Mouse (Mus musculus): ENCODE measurements around the gene Rfx8.

Gene Rfx8

DNA sequence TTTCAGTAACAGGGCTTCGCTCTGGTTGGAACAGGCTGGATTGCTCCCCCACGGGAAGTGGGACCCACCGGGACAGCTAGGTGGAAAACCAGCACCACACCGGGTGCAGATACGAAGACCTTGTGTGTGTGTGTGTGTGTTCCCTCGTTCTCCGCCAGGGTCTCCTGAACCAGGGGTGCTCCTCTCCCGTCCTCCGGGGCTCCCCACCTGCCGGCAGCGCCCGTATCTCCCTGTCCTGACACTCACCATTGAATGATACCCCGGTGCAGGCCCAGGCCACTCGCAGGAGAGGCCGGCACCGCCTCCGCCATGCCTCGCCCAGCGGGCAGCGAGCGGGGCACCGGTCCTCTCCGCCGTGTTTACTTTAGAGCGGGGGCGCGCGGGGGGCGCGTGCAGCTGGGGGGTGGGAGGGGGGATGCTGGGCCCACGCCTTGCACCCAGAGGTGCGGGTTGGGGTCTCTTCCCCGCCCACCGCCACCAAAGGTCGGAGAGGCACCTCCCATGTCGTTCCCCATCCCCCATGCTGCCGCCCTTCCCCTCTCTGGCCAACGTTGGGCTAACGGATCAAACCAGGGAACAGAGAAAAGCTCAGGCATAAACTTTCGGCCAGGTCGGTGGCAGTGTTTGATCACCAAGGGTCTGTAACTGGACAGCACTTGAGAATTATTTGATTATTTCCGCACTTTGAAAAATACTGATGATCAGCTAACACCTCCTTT is at the start of gene Rfx8:
Gene Rfx8, minus strand, starts transcription at position 366 of the 719 bp plus-strand sequence.
- DNase-seq (ENCODE audit: low read depth, low spot score), result no peak

DNA sequence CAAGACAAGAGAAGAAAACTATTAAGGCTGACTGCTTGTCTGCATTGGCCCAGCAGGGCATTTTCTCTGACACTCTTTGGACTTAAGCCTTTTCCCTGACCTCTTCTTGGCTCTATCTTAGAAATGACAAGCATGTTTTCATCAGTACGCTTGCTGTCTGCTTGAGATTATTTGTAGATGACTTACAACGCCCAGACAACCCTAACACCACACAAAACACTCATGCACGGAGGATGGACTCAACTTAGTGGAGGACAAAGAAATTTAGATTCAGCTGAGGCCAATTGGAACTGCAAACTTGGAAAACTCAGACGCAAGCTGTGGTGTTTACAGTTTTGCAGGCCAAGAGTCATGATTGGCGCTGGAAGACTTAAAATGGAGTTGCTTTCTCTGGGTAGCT is 49.6 kb upstream of the Rfx8 start:
- no peak for DNase-seq (ENCODE audit: low read depth, low spot score)

DNA sequence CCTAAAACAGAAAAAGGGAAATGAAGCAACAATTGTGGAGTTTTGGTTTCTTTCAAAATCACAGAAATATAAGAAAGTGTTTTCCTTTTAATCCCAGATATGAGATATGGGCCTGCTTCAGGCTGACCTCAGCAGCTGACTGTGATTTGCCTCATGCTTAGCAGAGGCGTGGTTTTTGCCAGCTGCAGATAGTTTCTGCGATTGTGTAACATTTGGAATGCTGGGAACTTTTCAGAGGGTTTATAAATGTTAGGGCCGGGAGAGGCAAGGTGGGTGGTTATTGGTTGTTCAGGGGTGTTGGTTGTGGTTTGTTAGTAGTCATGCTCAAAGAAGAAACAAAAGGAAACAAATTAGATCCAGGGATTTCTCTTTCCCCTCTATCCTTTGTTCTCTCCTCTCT is 47.2 kb upstream of the Rfx8 start:
- DNase-seq (ENCODE audit: low read depth, low spot score), result no peak

DNA sequence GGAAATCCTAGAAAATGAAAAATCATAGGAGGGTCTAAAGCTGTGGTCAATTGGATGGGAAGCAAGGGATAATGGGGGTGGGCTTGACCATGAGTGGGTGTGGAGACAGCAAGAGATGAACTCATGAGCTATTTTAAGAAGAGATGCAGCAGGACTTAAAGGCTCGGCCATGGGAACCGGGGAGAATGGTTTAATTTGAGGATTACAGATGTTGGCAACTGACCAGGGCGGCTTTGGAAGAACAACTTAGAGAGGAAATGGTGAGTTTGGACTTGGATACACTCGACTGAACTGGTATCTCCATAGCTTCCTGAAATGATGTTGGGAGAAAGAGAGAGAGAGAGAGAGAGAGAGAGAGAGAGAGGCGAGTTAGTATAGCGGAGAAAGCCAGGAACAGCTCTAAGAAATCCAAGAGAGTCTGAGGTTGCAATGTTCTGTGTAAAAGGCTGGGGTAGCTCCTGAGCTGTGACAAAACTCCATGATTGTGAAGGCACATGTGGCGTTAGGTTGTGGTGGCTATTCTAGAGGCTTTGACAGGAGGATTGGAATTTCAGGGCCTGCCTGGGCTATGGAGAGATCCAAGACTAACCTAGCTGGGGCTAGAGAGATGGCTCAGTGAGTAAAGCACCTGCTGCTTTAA is 45.2 kb upstream of the Rfx8 start:
- no peak for DNase-seq (ENCODE audit: low read depth, low spot score)

DNA sequence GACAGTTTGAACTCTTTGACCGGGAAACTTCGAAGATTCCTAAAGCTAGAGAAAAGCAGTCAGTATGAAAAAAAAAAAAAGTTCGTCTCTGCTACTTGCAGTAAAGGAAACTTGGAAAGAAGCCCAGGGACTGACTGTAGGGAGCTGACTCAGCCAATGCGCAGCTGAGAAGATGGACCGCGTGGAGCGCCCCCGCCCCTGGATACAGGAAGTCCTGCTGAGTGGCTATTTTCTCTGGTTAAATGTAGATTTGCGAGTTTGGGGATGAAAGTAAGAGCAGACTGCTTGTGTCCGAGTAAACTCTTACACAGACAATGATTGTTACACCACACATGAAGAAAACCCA is 41.2 kb upstream of the Rfx8 start:
- DNase-seq (ENCODE audit: low read depth, low spot score), result no peak

DNA sequence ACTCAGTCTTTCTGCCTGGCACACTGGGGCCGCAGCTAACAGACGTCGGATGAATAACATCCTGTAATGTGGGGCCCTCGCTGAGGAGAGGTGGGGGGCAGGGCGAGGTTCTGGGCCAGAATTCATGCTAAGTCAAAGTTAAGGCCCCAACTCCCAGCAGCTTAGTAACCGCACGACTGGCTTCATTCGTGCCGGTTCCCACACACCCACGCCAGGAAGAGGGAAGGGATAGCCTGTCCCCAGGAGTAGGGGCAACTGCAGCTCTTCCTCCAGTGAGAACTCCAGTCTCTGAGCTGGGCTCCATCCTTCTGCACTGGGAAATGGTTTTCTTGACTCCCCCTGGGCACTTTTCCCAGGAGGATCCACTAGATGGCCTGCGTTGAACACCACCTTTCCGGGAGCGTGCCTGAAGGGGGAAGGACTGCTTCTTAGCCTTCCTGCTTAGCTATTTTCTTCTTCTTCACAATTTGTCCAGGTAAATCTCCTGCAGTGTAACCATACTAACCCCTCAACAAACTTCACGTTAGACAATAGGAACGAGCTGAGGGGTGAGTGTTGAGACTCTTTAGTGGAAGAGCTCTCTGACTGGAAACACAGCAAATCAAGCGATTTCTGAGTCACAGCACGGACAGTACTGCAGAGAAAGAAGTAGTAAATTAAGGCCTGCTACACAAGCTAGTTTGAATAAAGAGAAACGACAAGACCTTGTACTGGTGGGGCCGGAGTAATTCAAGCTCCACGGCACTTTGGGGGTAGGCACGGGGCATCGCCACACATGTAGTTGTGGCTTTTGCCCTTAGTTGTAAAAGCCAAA is 40.6 kb upstream of the Rfx8 start:
- DNase-seq (ENCODE audit: low read depth, low spot score), result no peak

DNA sequence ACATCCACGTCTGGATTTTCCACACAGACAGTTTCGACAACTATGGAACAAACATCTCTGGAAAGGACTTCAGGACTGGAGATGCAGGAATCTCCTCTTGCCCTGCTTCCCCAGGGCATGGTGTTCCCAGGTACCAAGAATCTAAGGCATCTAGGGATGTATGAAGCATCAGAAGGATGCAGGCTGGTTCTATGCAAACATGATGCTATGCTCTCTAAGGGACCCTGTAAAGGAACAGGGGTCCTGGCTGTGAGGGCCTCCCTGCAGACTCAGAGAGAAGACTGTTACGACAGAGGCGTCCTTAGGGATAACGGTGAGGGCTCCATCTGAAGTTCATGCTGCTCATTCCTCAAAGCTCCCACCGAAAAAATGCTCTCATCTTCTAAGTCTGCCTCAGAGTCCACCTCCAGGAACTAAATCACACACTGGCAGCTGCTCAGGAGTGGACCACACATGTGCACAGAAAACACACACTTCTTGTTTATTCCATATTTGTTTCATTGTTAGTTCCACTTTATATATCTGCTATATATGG is 39.5 kb upstream of the Rfx8 start:
- no peak for DNase-seq (ENCODE audit: low read depth, low spot score)

DNA sequence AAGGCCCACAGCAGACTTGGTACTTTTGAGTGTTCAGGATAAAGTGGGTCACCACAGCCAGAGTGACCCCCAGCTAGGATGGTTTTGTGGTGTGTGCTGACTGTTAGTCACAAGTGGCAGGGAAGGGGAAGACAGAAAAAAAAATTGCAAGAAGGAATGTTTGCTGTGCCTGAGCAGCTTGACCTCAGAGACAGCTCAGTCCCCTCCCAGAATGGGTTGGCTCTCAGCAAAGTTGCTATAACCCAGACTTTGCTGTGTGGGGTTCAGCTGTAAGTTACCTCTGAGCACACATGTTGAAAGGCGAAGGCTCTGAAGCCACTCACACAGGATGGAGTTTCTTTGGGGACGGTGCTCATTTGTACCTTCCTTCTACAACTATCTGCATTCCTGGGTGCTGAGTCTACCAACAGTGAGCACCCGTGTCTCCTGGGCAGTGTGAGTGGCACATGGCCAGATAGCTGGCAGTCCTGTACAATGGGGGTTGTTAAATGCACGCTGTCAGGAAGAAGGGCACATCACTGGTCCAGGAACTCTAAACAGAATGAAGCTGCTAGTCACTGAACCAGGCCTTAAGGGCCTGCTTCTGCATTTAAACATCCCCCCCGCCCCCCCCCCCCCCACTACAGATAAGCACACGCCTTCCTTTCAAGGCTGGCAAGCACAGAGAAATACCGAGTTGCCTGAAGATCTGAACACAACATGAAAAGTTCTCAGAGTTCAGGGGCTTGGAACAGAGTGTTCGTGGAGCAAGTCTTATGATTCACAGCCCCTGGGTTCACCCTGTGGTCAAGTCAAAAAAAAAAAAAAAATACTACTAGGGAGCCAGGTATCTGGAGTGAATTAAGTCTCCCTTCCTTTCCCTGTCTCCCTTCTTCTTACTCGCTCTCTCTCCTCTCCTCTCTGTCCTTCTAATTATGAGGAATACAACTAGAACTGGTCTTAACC is 38.7 kb upstream of the Rfx8 start:
- DNase-seq (ENCODE audit: low read depth, low spot score), result no peak

DNA sequence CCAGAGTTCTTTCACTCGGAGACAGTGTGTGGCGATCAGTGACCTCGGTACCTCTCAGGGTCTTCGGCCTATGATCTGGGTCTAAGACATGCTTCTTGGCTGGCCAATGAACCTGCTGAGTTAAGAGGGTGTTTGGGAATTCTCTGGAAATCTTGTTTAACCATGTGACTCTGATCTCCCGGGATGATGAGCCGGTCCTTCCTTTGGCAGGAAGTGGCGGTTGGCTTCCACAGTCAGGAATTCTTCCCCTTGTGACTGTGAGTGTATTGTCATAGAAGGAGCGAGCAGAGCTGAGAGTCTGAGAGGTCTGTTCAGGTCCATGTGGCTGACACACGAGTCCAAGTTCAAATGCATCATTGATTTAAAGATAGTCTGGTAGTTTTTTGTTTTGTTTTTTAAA is 37.4 kb upstream of the Rfx8 start:
- no peak for DNase-seq (ENCODE audit: low read depth, low spot score)

DNA sequence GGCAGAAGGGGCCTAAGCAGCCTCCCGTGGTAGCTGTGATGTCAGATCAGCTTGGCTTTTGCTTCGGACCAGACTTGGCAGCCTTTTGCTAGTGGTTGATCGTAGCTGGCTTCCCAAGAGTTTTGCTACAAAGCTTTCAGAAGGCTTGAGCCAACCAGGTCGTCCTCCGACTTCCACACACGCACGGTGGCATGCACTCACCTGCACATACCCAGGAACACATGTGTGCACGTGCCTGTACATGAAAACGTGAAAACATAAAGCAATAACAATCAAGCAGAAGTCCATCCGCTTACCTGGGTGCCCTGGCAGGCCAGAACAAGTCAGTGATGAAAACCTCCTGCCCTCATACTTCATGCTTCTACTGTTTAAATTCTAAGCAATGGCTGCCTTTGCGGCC is 36.2 kb upstream of the Rfx8 start:
- DNase-seq (ENCODE audit: low read depth, low spot score), result no peak

DNA sequence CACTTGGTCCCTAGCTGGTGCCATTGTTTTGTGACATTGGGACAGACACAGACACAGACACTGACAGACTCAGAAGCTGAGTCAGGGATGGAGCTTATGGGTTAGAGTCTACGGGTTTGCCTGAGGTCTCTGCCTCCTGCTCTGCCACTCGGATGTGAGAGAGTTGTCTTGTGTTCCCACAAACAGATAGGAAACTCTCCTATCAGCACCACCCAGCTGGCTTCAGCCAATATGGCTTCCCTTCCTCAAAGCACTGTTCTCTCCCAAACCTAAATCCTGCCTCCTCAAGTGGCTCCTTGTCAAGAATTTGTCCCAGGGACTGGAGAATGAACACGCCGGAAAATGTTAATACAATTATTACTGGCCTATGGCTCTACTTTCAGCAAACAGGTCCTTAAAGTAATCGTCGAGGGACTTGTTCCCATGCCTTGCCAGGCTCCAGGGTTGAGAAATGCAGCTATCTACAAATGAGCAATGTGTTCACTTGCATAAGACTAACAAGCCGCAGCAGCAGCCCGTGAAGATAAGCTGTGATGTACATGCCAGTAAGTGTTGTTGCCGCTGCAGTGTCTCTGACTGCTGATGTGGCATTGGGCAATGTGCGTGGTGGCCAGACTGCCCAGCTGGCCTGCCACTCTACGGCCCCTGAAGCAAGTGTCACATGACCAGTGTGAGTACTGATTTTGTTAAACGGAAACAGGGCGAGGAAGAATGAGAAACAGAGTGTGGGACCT is 33.6 kb upstream of the Rfx8 start:
- no peak for DNase-seq (ENCODE audit: low read depth, low spot score)

DNA sequence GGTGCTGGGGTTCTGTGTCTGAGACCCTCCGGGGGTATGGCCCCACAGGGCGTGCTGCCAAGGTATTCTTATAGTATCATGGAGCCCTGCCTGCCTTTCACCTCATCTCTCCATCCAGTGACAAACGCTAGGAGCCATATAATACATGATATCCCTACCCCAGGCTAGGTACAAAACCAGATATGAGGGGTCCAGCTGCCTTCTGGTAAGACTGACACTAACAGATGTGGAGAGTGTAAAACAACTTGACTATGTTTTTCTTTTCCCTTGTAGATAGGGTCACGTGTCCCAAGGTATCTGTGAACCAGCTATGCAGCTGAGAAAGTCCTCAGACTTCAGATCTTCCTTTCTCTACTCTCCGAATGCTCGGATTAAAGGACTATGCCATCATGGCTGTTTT is 30.7 kb upstream of the Rfx8 start:
- no peak for DNase-seq (ENCODE audit: low read depth, low spot score)

DNA sequence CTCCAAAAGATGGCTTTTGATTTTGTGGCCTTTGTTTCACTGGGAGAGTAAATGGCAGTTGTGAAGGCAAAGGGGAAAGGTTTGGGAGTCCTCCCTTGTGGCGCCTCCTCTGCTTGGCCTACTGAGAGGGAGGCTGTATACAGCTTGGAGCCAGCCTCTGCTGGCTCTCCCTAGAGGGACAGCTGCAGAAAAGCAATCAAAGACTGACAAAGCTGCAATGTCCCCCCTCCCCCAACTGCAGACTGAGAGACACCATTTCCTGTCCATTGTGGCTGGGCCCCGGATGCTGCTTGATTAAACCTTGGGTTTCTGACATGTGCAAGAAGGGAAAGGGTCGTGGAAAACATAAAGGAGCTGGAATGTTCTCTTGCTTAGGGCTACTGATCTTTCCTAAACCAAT is 28.9 kb upstream of the Rfx8 start:
- DNase-seq (ENCODE audit: low read depth, low spot score), result no peak

DNA sequence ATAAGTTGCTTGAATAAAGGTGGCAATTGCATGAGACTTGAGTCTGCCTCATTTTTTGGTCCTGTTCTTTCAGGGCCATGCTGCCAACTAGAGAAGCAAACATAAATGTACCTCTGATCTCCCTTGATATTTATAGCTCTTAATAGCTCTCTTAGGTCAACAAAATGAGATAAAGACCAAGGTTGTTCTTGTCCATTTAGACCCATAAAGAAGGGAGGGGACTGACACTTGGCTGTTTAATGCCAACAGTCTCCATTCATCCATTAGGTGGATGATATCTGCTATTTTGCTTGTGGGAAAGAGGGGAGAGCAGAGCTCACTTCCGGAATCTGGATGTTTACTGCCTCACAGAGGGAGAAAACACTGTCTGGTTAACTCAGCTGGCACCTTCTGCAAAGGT is 28.4 kb upstream of the Rfx8 start:
- DNase-seq (ENCODE audit: low read depth, low spot score), result no peak

DNA sequence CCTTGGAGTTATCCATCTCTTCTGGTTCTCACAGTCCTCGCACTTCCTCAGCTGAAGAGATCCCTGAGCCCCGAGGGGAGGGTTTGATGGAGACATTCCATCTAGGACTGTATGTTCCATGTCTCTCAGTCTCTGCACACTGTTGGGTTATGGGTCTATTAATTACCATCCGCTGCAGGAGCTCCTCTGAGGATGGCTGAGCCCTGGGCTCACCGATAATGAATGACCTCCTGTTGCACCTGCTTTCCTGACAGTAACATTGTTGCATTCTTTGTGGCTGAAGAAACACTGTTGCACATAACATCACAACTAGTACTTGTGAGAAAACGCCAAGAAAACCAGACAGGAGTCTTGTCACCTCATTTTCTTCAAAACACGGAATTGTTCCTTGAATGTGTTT is 27.9 kb upstream of the Rfx8 start:
- no peak for DNase-seq (ENCODE audit: low read depth, low spot score)

DNA sequence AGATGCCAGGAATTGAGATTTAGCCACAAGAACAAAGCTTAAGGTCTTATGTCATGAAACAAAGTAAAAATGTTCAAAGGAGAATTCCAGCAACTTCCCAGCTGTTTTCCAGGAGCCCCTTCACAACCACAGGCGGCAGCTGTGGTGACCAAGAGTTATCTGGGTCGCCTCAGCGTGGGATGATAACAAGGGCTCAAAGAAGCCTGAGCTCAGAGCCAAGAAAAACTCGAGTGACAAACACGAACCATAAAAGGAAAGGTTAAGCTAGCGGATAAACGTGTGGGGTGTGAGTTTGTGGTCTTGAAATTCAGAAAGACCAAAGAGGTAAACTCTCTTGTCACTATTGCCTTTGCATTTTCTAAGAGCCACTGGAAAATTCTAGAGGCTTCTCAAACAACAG is 25.7 kb upstream of the Rfx8 start:
- DNase-seq (ENCODE audit: low read depth, low spot score), result no peak

DNA sequence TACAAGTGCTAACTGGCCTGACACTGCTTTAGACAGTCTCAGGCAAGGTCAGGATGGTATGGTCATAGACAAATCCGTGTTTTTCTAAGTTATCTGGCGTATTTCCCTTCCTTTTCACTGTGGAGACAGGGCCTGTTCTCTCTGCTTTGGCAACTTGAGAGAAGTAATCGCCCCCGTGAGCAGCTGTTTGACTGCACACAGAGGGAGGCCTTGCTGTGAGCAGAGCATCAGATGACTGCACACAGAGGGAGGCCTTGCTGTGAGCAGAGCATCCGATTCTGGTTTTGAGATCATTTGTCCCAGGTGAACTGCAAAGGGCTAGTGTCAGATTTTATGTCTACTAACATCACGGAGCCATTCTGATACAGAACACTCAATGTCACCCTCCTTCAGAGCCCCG is 20.2 kb upstream of the Rfx8 start:
- DNase-seq (ENCODE audit: low read depth, low spot score), result no peak

DNA sequence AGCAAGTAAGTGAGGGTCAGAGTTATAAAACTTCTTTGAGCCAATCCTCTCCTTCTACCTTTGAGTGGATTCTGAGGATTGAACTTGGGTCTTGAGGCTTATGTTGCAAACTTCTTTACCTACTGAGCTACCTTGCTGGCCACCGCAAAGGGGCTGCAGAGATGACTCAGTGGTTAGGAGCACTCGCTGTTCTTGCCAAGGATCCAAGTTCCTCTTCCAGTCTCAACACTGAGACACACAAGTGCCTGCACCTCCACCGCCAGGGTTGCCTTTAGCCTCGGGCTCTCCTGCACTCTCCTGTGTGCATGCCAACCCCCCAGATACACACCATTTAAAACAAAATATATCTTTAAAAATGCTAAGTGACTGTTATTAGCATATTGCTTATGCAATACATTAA is 19.2 kb upstream of the Rfx8 start:
- no peak for DNase-seq (ENCODE audit: low read depth, low spot score)

DNA sequence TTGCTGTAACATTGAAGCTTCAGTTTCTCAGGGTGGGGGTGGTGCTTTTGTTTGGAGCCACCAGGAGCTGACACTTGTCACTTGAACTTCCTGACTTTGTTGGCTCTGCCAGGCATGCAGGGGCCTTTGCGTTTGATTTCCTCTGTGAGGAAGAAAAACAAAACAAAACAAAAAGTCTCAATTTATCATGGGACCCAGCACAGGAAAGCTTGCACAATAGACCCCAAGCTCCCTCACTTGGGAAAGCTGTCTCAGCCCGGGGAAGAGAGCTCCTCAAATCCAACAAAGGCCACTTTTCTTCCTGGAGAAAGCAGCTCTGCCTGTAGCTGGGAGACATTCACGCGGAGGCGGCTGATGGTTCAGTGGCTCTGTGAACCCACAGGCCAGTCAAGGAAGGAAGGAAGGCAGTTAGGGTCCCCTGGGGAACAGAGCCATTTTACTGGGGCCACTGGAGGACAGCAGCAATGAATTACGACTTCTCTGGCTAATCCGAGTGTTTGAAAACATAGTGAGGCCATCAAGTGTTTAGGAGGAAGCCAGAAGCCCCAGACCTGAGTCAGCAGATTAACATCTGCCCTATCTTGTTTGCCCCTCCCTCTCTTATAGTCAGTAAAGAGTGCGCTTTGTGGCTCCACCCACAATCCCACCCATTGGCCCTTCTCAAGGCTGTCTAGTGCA is 15.3 kb upstream of the Rfx8 start:
- no peak for DNase-seq (ENCODE audit: low read depth, low spot score)

DNA sequence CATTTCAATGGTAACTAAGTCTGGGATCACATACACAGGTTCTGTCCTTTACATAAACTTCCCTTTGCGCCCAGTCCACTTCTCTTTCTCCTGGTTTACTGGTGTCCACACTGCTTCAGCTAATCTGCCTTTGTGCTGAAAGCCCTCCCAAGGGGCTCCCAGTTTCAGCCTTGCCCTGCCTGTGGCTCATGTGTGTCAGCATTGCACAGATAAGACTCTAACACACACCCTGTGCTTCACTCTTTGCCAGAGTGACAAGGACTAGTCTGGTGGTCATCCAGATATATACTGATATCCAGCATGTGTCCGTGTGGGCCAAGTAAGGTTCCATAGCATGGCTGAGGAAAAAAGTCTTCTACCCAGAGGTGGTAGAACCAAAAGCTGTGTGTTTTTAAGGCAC is 14.7 kb upstream of the Rfx8 start:
- DNase-seq (ENCODE audit: low read depth, low spot score), result no peak

Measured in c-Kit-negative CD71-positive TER-119-positive erythroid progenitor cells, embryonic 14.5 days (primary cell).